Mouse (Mus musculus) kidney, postnatal 0 days (tissue): Measurements from ENCODE around the gene Gm11032. TPM values are rescaled to one million over a fixed set of nuclear protein-coding genes. Genes with fewer than 3 reads are reported as not detected.

Source experiments
- ATAC-seq: fragments of 200-750 bp; cut with Nextera tagmentation; replicated peaks from 2 replicates; pipeline ENCODE4 v1.8.0; 2017; ENCODE audit warnings: low read depth, moderate number of reproducible peaks, moderate TSS enrichment, moderate library complexity; ENCODE audit not compliant: low FRiP score
- DNase-seq: peaks from one replicate; pipeline ENCODE4 v3.0.0-alpha.2; 2016; ENCODE audit warnings: low spot score
- H3K27ac ChIP-seq: fragments of 300-500 bp; sonication (generic); 2 replicates; pipeline ENCODE4 v1.5.1; 2014; ENCODE audit warnings: mild to moderate bottlenecking
- H3K27me3 ChIP-seq: fragments of 300-500 bp; sonication (generic); 2 replicates; pipeline ENCODE4 v1.6.1; 2014; ENCODE audit warnings: low read length, mixed read lengths; ENCODE audit not compliant: insufficient read depth
- H3K36me3 ChIP-seq: fragments of 300-500 bp; sonication (generic); 2 replicates; pipeline ENCODE4 v1.6.1; 2014; ENCODE audit warnings: low read length, mixed read lengths; ENCODE audit not compliant: insufficient read depth
- H3K4me1 ChIP-seq: fragments of 300-500 bp; sonication (generic); replicated peaks from 2 replicates; pipeline ENCODE4 v1.6.1; 2014; ENCODE audit warnings: antibody characterized with exemption, low read length, mixed read lengths; ENCODE audit not compliant: insufficient read depth
- H3K4me2 ChIP-seq: fragments of 300-500 bp; sonication (generic); 2 replicates; pipeline ENCODE4 v1.6.1; 2014; ENCODE audit warnings: mild to moderate bottlenecking, low read length, moderate library complexity, mixed read lengths
- H3K4me3 ChIP-seq: fragments of 300-500 bp; sonication (generic); replicated peaks from 2 replicates; pipeline ENCODE4 v1.5.1; 2014; ENCODE audit warnings: low read depth, low read length
- H3K9ac ChIP-seq: fragments of 300-500 bp; sonication (generic); 2 replicates; pipeline ENCODE4 v1.6.1; 2014; ENCODE audit warnings: low read depth, low read length
- H3K9me3 ChIP-seq: fragments of 300-500 bp; sonication (generic); replicated peaks from 2 replicates; pipeline ENCODE4 v1.6.1; 2016; ENCODE audit warnings: low read length, inconsistent platforms, mixed read lengths
- CTCF ChIP-seq: IDR thresholded peaks from 2 replicates; pipeline ENCODE4 v1.5.1; 2016; ENCODE audit warnings: antibody characterized with exemption, low read depth, mild to moderate bottlenecking, moderate library complexity
- WGBS: fragments of 180-500 bp; shearing (Covaris S2); extraction: QIAGEN DNeasy Blood & Tissue Kit; methylation state at CpG from one replicate; pipeline ENCODE4 v1.1.7; 2014; 5-methylcytosine and 5-hydroxymethylcytosine counted together
- polyA plus RNA-seq: library from polyadenylated mRNA; unstranded; fragments of >200 nt; fragmentation: Nextera tagmentation; extraction: Ambion mirVana; gene quantifications from 2 replicates; pipeline ENCODE4 v1.2.1, GENCODE M21; 2015

Gm11032 gene
- polyA plus RNA-seq, 1 experiment from 2014 or later, result not detected

- no peak for DNase-seq
- 20% methylated on average over 11 of the region's 12 CpGs for WGBS
Observed at GRCm38 (mm10) chr11:4602691-4603441, 17.0 kb upstream of the Gm11032 start.

DNA sequence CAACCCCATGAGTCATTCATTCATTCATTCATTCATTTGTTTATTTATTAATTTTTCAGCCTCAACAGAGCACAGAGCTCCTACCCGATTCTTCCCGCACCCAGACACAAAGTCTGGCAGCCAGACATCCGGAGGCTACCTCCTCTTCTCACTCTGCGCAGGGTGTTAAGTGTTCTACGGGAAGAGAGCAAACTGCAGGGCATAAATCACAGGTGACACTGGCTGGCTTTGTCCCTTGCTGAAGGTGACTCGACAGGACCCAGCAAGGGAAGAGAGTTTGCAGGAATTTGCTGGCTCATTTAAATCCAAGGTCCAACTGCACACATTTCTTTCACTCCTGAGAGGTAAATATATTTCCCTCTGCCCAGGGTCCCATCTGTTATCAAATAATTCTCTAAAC lies 15.4 kb upstream of the Gm11032 start:
- DNase-seq, result peak; percentile 59
- ATAC-seq, result peak; percentile 65; the same call in 1 of the 2 replicates
- H3K4me2 ChIP-seq, result no peak overlapping the region
- peaks cover 5% of the 10 kb centered on the region for H3K4me1 ChIP-seq
- no peaks in the 10 kb centered on the region for H3K36me3 ChIP-seq
- H3K9me3 ChIP-seq, result no peaks in the 10 kb centered on the region
- no peak overlapping the region for H3K27ac ChIP-seq
- no peak overlapping the region for H3K4me3 ChIP-seq
- WGBS, result 11% methylated on average over 6 of the region's 6 CpGs
- no peak for TF ChIP-seq CTCF
- H3K9ac ChIP-seq, result no peak overlapping the region
- no peaks in the 10 kb centered on the region for H3K27me3 ChIP-seq

More at GRCm38 (mm10) chr11:4602691-4603441, 17.0 kb upstream of the Gm11032 start:
- H3K4me1 ChIP-seq, result peaks cover 5% of the 10 kb centered on the region
- H3K4me2 ChIP-seq, result no peak overlapping the region
- H3K9ac ChIP-seq, result no peak overlapping the region
- no peak overlapping the region for H3K27ac ChIP-seq
- H3K9me3 ChIP-seq, result no peaks in the 10 kb centered on the region
- TF ChIP-seq CTCF, result no peak
- no peak for ATAC-seq
- H3K27me3 ChIP-seq, result no peaks in the 10 kb centered on the region
- no peak overlapping the region for H3K4me3 ChIP-seq
- H3K36me3 ChIP-seq, result no peaks in the 10 kb centered on the region

GRCm38 (mm10) chr11:4605414-4605813 lies 14.5 kb upstream of the Gm11032 start:
- DNase-seq (peak; percentile 25), ATAC-seq (peak; percentile 49)
- no peaks in the 10 kb centered on the region for H3K27me3 ChIP-seq
- peaks cover 5% of the 10 kb centered on the region for H3K4me1 ChIP-seq
- no peak overlapping the region for H3K27ac ChIP-seq
- no peak for TF ChIP-seq CTCF
- WGBS, result 50% methylated on average over 7 of the region's 7 CpGs
- no peaks in the 10 kb centered on the region for H3K36me3 ChIP-seq
- H3K9ac ChIP-seq, result no peak overlapping the region
- no peaks in the 10 kb centered on the region for H3K9me3 ChIP-seq
- H3K4me3 ChIP-seq, result no peak overlapping the region
- H3K4me2 ChIP-seq, result no peak overlapping the region

DNA sequence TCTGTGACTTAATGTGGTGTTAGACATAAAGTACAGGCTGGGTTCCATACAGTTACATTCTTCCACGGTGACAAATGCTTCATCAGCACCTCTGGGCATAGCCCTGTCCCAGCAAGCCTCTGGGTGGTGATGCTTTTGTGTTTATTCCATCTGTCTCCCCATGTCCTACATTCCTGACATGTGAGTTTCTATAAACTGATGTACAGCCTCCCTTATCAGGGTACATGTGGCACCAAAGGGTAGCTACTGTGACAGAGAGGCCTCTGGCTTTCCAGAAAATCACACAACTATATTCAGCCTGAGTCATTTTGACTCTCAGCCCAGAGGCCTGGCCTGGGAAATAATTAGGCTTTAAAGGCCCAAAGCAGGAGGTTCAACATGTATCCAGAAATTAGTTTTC lies 13.3 kb upstream of the Gm11032 start:
- Histone ChIP-seq H3K4me3 (no peak overlapping the region), H3K9ac (no peak overlapping the region), H3K9me3 (no peaks in the 10 kb centered on the region), H3K36me3 (no peaks in the 10 kb centered on the region), H3K4me2 (no peak overlapping the region), H3K27me3 (no peaks in the 10 kb centered on the region), H3K27ac (no peak overlapping the region), H3K4me1 (peaks cover 5% of the 10 kb centered on the region)
- 68% methylated on average over 1 of the region's 1 CpGs for WGBS
- ATAC-seq (no peak), DNase-seq (no peak)
- no peak for TF ChIP-seq CTCF

DNA sequence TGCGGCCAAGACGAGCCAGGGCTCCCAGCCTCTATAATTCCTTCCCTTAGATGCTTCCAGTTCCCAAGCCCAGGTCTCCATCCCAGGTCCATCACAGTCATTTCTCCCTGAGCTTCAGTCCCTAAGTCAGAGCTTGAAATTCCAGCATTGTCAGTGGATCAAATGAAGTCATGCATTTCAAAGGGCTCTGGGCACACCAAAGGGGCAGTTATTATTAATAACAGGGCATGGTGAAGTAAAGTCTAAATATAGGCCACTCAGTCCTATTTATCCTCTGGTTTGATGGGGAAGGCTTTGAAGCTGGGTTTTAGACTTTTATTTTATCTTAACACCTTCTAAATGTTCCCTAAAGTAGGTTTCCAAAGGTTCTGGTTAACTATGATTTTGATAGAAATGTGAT lies 8.0 kb upstream of the Gm11032 start:
- Histone ChIP-seq H3K9ac (no peak overlapping the region), H3K4me2 (no peak overlapping the region), H3K4me1 (no peaks in the 10 kb centered on the region), H3K27ac (no peak overlapping the region), H3K27me3 (no peaks in the 10 kb centered on the region), H3K9me3 (no peaks in the 10 kb centered on the region), H3K36me3 (no peaks in the 10 kb centered on the region), H3K4me3 (no peak overlapping the region)
- ATAC-seq, result no peak
- WGBS, result 43% methylated on average over 2 of the region's 2 CpGs
- no peak for TF ChIP-seq CTCF
- no peak for DNase-seq

- no peak for ATAC-seq
- Histone ChIP-seq H3K4me1 (no peaks in the 10 kb centered on the region), H3K27ac (no peak overlapping the region), H3K9ac (no peak overlapping the region), H3K36me3 (no peaks in the 10 kb centered on the region), H3K4me3 (no peak overlapping the region), H3K9me3 (no peaks in the 10 kb centered on the region), H3K4me2 (no peak overlapping the region), H3K27me3 (no peaks in the 10 kb centered on the region)
- WGBS, result 60% methylated on average over 13 of the region's 13 CpGs
- no peak for TF ChIP-seq CTCF
- DNase-seq, result no peak
Observed at GRCm38 (mm10) chr11:4620501-4621108, 738 bp downstream of the Gm11032 start.
